Mouse (Mus musculus): ENCODE measurements around the gene Ankrd11.

The Ankrd11 gene

DNA sequence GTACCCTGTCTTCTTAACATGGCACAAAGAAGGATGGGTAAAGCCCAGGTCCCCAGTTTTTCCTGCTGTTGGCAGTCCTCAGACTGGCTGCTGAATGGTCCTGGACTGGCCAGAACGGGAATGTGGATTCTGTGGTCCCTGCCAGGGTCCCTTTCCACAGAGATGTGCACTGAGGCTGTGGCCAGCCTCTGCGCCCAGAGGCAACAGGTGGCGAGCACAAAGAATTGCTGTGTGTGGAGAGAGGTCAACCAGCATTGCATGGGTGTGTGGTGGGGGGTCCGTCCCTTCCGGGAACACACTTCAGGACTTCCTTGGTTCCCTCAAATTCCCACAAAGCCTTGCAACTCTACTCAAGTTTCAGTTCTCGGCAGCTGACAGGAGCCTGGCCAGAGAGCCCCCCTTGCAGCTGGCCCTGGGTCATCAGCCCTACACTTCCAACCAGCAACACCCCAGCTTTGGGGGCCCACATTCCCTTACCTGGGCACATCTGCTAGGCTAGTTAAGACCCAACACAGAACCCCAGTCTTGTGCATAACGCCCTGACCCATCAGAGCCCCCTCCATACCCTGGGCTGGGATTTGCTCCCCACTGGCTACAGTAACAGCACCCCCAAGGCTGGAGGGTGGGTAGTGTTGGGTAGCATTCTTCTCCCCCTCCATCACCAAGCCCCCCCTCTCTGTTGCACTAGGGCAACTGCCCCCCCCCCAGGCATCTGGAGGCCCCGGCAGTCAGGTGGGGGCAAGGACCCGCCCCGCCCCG, 192.7 kb downstream of the Ankrd11 start:
- no peak for DNase-seq (ENCODE audit: low read depth, low spot score)

DNA sequence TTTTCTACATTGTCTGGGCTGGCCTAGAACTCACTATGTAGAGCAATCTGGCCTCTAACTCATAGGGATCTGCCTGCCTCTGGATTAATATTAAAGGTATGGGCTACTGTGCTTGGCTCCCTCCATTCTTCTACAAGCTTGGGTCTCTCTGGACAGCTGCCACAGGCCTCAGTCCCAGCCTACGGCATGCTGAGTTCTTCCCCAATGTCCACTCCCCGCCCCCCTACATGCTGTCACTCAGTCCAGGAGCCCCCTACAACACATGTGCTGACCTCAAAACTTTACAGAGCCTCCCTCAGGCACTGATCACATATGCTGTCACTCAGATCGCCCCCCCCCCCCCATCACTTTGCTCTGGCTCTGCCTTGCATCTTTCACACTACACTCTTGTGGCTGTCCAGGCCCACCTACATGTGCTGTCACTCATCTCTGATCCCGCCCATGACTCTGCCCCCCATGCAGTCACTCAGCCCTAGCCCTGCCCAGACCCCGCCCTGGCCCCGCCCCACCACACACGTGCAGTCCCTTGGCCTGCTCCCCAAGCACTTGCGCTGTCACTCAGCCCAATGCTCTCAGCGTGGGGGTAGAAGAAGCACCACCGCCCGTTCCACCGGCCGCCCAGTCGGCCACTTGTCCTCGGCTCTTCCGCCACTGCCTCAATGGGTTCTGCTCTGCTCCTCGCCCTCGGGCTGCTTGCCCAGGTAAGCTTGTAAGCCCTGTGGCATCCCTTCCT, 194.1 kb downstream of the Ankrd11 start, which contains the start of gene Cdh15:
Gene Cdh15, plus strand, starts transcription at position 138 of the 733 bp plus-strand sequence.
- DNase-seq (ENCODE audit: low read depth, low spot score), result peak; percentile 75

DNA sequence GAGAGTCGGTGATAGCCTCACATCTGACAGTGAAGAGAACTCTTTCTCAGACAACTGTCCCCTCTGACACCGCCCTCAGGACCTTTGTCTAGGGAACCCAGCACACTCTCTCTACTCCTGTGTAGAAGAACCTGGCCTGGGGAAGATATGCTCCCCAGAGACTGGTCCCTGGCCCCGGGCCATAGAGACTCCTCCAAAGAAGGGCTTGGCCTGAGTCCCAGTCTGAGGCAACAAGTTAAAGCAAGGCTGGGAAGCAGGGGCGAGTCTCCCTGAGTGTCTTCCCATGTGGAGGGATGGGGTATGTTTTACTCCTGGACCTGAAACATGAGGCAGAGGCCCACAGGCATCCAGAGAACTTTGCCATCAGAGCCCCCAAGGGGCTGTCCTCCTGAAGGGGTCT, 196.4 kb downstream of the Ankrd11 start:
- DNase-seq (ENCODE audit: low read depth, low spot score), result no peak

DNA sequence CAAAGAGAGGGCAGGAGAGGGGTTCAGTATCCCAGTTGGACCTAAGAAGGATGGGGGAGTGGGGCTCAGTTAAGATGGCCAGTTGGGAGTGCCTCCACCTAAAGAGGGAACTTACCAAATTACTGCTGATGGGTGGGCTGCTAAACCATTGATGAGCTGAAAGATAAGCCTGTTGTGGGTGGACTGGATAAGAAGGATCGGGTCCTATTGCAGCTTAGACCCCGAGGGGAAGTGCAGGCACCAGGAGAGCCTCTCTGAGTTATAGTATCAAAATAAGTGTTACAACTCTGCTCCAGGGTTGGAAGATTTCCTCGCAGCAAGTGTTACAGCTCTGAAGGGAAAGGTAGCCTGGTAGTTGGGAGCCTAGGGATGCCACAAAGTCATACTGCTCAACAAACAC, 197.9 kb downstream of the Ankrd11 start:
- no peak for DNase-seq (ENCODE audit: low read depth, low spot score)

DNA sequence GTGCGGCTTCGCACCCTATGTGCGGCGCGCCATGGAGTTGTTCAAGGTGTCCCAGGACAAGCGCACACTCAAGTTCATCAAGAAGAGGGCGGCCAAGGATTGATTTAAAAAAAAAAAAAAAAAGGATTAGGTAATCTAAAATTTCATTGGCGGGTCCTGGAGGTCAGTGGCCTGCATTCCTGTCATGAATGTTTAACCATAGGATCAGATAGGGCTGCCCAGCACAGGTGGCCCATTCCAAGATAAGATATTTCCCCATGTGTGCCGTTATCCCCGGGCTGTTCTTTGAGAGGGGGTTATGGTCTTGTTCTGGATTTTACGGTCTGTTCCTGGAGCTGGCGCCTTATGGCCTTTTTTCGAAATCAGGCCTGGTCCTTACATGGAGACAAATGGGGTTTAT, 205.4 kb downstream of the Ankrd11 start:
- no peak for DNase-seq (ENCODE audit: low read depth, low spot score)

DNA sequence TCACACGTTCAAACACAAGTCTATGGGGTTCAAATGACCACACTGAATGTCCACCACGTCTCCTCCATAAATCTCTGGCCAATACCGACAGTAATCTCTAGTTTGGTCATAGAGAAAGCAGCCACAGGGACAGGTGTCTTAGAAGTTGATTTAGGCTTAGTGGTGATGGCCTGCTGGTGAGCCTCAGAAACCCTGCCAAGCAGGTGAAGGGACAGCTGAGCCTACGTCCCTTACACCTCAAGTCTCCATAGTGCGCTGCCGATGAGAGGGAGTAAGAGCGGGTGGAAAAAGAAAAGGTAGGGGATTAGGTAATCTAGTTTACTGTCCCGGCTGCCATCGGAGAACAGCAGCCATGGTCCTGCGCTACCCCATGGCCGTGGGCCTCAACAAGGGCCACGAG, 205.9 kb downstream of the Ankrd11 start:
- no peak for DNase-seq (ENCODE audit: low read depth, low spot score)

DNA sequence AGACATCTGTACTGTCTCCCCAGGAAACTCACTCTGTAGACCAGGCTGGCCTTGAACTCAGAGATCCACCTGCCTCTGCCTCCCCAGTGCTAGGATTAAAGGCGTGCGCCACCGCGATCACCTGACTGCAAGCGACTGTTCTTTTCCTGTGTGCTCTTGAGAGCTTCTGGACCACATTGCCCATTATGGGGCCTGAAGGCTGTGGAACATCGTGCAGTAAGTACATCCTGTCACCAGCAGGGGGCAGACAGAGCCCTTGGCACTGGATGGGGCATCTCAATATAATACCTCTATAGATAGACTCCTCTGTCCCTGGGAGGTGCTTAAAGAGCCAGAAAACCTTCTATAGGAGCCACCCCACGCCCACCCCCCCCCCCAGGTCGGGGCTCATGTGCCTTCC, 207.1 kb downstream of the Ankrd11 start:
- peak; percentile 91 for DNase-seq (ENCODE audit: low read depth, low spot score)

DNA sequence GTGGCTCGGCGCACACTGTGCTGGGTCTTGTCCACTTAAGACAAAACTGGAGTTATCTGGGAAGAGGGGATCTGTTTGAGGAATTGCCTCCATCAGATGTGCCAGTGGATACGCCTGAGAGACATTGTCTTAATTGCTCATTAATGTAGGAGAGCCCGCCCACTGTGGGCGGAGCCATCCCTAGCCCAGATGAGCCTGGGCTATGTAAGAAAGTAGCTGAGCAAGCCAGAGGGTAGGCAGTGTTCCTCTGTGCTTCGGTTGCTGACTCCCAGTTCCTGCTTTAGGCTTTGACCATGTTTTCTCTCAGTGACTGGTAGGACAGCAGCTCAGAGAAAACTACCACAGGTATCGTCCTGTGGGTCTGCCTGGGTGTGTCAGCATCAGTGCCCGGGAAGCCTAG, 207.7 kb downstream of the Ankrd11 start:
- DNase-seq (ENCODE audit: low read depth, low spot score), result no peak

Data from ES-CJ7 (cell line).